Mouse (Mus musculus) ES-E14 (cell line): ENCODE data around the gene Fbxo6. TPM values are rescaled to one million over a fixed set of nuclear protein-coding genes. Genes with fewer than 3 reads are reported as not detected.
A peak's percentile ranks its signal among the peaks of the same experiment; 100 is the strongest.

Experiments
- DNase-seq: peaks from one replicate; pipeline ENCODE4 v3.0.0-alpha.2; 2013; ENCODE audit warnings: low read depth, low spot score
- H3K27ac ChIP-seq: 2 replicates; pipeline ENCODE4 v1.5.1; 2012; ENCODE audit warnings: low read depth, mild to moderate bottlenecking, low read length, moderate library complexity, mixed read lengths; ENCODE audit not compliant: poor library complexity, insufficient read depth, severe bottlenecking
- H3K36me3 ChIP-seq: 2 replicates; pipeline ENCODE4 v1.6.1; 2012; ENCODE audit warnings: mild to moderate bottlenecking, low read length, moderate library complexity, mixed read lengths; ENCODE audit not compliant: control insufficient read depth, poor library complexity, insufficient read depth, severe bottlenecking
- H3K4me1 ChIP-seq, 2 experiments: fragments of 150-350 bp in 1 of 2; sonication (generic) in 1 of 2; 2 replicates each; pipeline ENCODE4 v1.6.1; 2012; ENCODE audit warnings: low read length in 2 of 2, mild to moderate bottlenecking in 1 of 2, mixed read lengths in 1 of 2; ENCODE audit not compliant: control insufficient read depth in 2 of 2, insufficient read depth in 2 of 2, poor library complexity in 1 of 2
- H3K4me3 ChIP-seq, 2 experiments: fragments of 150-350 bp in 1 of 2; sonication (generic) in 1 of 2; 2 replicates each; pipeline ENCODE4 v1.5.1; 2012; ENCODE audit warnings: low read length in 2 of 2, low read depth in 1 of 2, mild to moderate bottlenecking in 1 of 2, mixed read lengths in 1 of 2; ENCODE audit not compliant: insufficient read depth in 1 of 2, poor library complexity in 1 of 2, severe bottlenecking in 1 of 2
- H3K9ac ChIP-seq: 2 replicates; pipeline ENCODE4 v1.6.1; 2012; ENCODE audit warnings: low read depth, mild to moderate bottlenecking, low read length, mixed read lengths; ENCODE audit not compliant: poor library complexity, insufficient read depth, severe bottlenecking
- H3K9me3 ChIP-seq: fragments of 150-350 bp; sonication (generic); 2 replicates; pipeline ENCODE4 v1.6.1; 2012; ENCODE audit warnings: low read depth, mild to moderate bottlenecking, low read length; ENCODE audit not compliant: control insufficient read depth, insufficient read depth
- CHD2 ChIP-seq: IDR thresholded peaks from 2 replicates; pipeline ENCODE4 v1.6.1; 2014; ENCODE audit warnings: mild to moderate bottlenecking, low read depth, low read length, inconsistent platforms
- HCFC1 ChIP-seq: IDR thresholded peaks from 2 replicates; pipeline ENCODE4 v1.6.1; 2012; ENCODE audit warnings: low read length, inconsistent platforms, borderline replicate concordance; ENCODE audit not compliant: insufficient read depth
- MAFK ChIP-seq: IDR thresholded peaks from 2 replicates; pipeline ENCODE4 v1.6.1; 2014; ENCODE audit warnings: mild to moderate bottlenecking, low read depth, low read length, inconsistent platforms; ENCODE audit not compliant: insufficient read depth
- ZC3H11A ChIP-seq: IDR thresholded peaks from 2 replicates; pipeline ENCODE4 v1.6.1; 2012; ENCODE audit warnings: low read depth, mild to moderate bottlenecking, inconsistent platforms, low read length, borderline replicate concordance
- ZNF384 ChIP-seq: IDR thresholded peaks from 2 replicates; pipeline ENCODE4 v1.6.1; 2012; ENCODE audit warnings: low read depth, low read length, inconsistent platforms
- in situ Hi-C, 2 experiments: fragments of 600-800 bp; cut with MboI; formaldehyde crosslinking; loops; one replicate each; pipeline ENCODE4 v1.15.1; 2025; ENCODE audit warnings: low sequenced_read_pairs in 2 of 2, inconsistent platforms in 1 of 2; ENCODE audit not compliant: unreplicated experiment in 2 of 2
- total RNA-seq: library from RNA; depleted of rRNA; stranded (reverse); fragments of 300-350 nt; gene quantifications from 2 replicates; pipeline ENCODE4 v1.2.3, GENCODE M21; 2012

Fbxo6 gene
- total RNA-seq, 1 experiment, result 43.8 TPM

DNA sequence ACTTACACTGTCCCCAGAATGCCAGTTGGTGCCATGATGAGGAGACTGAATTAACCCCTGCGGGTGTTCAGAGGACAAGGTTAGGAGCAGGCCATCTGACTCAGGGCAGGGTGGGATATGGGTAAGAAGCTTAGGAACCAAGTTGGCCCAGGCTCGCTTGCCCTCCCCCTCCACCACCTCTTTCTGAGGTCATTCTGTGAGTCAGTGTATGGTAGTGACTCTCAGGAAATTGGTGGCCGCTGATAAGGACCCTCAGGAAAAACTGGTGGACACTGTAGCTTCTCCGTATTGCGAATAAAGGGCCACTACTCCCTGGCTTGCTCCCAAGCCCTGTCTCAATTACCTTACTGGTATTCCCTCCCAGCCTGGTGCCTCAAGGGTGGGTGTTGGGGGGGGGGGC, 42.7 kb downstream of the Fbxo6 start:
- no peaks in the 10 kb centered on the region for H3K9me3 ChIP-seq
- in situ Hi-C loops, result no loop called here
- peaks cover 0 to 16% of the 10 kb centered on the region in 2 experiments; a peak in 3 of 4 replicates for H3K4me1 ChIP-seq
- DNase-seq, result no peak
- TF ChIP-seq CHD2 (no peak), HCFC1 (no peak), MAFK (no peak), ZC3H11A (no peak), ZNF384 (no peak)
- H3K4me3 ChIP-seq, result no peak overlapping the region
- no peak overlapping the region for H3K9ac ChIP-seq
- H3K36me3 ChIP-seq, result no peaks in the 10 kb centered on the region
- no peak overlapping the region for H3K27ac ChIP-seq

DNA sequence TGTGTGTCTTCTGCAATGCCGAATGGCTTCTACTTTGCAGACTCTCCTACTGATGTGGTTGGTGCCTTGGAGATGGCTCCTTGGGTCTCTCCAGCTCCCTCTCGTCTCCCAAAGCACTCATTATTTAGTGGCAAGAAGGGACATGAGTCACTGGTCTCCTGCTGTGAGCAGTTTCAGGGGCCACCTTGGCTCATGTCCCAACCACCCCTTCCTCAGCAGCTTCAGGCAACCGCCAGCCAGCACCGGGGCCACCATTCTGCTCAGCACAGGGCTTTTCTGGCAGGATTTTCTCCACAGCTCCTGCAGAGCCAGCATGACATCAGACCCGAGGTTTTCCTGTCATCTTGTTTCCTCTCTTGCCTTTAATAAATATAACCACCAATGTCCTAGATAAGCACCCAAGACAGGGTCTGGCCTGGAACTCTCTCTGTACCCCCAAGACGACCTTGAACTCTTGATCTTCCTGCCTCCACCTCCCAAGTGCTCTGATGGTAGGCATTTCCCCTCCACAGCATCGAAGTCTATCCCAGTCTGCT, 43.3 kb downstream of the Fbxo6 start:
- H3K36me3 ChIP-seq, result no peaks in the 10 kb centered on the region
- no peak overlapping the region for H3K4me3 ChIP-seq
- peaks cover 0 to 16% of the 10 kb centered on the region in 2 experiments; a peak in 3 of 4 replicates for H3K4me1 ChIP-seq
- no peak for DNase-seq
- H3K27ac ChIP-seq, result no peak overlapping the region
- TF ChIP-seq CHD2 (no peak), ZNF384 (no peak), HCFC1 (no peak), ZC3H11A (no peak), MAFK (no peak)
- H3K9ac ChIP-seq, result no peak overlapping the region
- in situ Hi-C loops, result no loop called here
- no peaks in the 10 kb centered on the region for H3K9me3 ChIP-seq

DNA sequence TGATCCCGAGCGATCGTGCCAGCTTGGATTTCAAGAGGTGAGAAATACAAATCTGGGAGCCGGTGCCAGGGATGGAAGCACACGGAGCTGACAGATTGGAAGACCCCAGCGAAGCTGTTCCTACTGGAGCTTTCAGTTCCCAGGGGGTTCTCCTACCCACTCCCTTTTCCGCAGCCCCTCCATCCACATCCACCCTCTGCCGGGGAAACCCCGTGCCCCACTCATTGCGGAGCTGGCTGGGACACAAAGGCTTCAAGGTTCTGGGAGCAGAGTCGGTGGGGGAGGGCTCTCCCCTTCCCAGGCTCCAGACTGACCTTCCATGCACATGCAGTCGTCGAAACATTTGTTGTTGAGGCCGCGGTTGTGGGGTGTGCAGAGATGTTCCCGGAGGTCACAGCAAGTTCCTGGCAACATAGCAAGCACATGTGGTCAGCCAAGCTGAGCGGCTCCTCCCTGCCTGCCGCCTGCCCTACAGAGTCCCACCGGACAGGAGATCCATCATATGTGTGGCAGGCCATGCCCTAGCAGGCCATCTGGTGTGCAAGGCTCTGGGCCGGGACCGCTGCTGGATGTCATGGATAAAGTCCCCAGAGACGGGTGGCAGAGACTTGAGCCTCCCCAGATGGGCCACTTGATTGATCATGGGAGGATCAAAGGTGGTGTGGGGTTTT, 44.2 kb downstream of the Fbxo6 start:
- no peaks in the 10 kb centered on the region for H3K36me3 ChIP-seq
- peak overlapping the region in 1 of 2 experiments; percentile 48; a peak in 2 of 4 replicates for H3K4me3 ChIP-seq
- peak overlapping the region; percentile 48 for H3K9ac ChIP-seq
- in situ Hi-C loops, result no loop called here
- no peak overlapping the region for H3K27ac ChIP-seq
- no peak for DNase-seq
- no peak for TF ChIP-seq ZNF384
- H3K4me1 ChIP-seq, result peaks cover 0 to 15% of the 10 kb centered on the region in 2 experiments; a peak in 3 of 4 replicates
- H3K9me3 ChIP-seq, result no peaks in the 10 kb centered on the region

- no peaks in the 10 kb centered on the region for H3K36me3 ChIP-seq
- no peak for DNase-seq
- TF ChIP-seq ZNF384, result no peak
Measured at GRCm38 (mm10) chr4:148104146-148104545, 47.8 kb downstream of the Fbxo6 start.

More at GRCm38 (mm10) chr4:148104146-148104545, 47.8 kb downstream of the Fbxo6 start:
- Histone ChIP-seq H3K4me1 (peaks cover 2 to 21% of the 10 kb centered on the region in 2 experiments; a peak in 3 of 4 replicates), H3K9ac (no peak overlapping the region), H3K9me3 (no peaks in the 10 kb centered on the region), H3K27ac (no peak overlapping the region), H3K4me3 (no peak overlapping the region)
- in situ Hi-C loops, result no loop called here
